Mouse (Mus musculus) forebrain, embryonic 15.5 days (tissue): ENCODE results near the gene Vdr. TPM values are rescaled to one million over a fixed set of nuclear protein-coding genes. Genes with fewer than 3 reads are reported as not detected.

ENCODE experiments used
- ATAC-seq: fragments of 200-750 bp; cut with Nextera tagmentation; replicated peaks from 2 replicates; pipeline ENCODE4 v1.8.0; 2017; ENCODE audit warnings: mild to moderate bottlenecking, moderate TSS enrichment, moderate library complexity
- H3K27ac ChIP-seq: fragments of 300-500 bp; sonication (generic); replicated peaks from 2 replicates; pipeline ENCODE4 v1.5.1; 2015; ENCODE audit warnings: mild to moderate bottlenecking, inconsistent platforms
- H3K27me3 ChIP-seq: fragments of 300-500 bp; sonication (generic); 2 replicates; pipeline ENCODE4 v1.6.1; 2015; ENCODE audit warnings: inconsistent platforms
- H3K36me3 ChIP-seq: fragments of 300-500 bp; sonication (generic); 2 replicates; pipeline ENCODE4 v1.6.1; 2015; ENCODE audit warnings: mild to moderate bottlenecking, inconsistent platforms
- H3K4me1 ChIP-seq: fragments of 300-500 bp; sonication (generic); 2 replicates; pipeline ENCODE4 v1.6.1; 2015; ENCODE audit warnings: inconsistent platforms
- H3K4me2 ChIP-seq: fragments of 300-500 bp; sonication (generic); replicated peaks from 2 replicates; pipeline ENCODE4 v1.6.1; 2015; ENCODE audit warnings: mild to moderate bottlenecking, inconsistent platforms
- H3K4me3 ChIP-seq: fragments of 300-500 bp; sonication (generic); 2 replicates; pipeline ENCODE4 v1.5.1; 2015; ENCODE audit warnings: mild to moderate bottlenecking, inconsistent platforms
- H3K9ac ChIP-seq: fragments of 300-500 bp; sonication (generic); replicated peaks from 2 replicates; pipeline ENCODE4 v1.6.1; 2015; ENCODE audit warnings: mild to moderate bottlenecking, inconsistent platforms
- H3K9me3 ChIP-seq: fragments of 300-500 bp; sonication (generic); 2 replicates; pipeline ENCODE4 v1.6.1; 2016; ENCODE audit warnings: inconsistent platforms
- WGBS: fragments of 180-500 bp; shearing (Covaris S2); methylation state at CpG from one replicate; pipeline ENCODE4 v1.1.7; 2015; ENCODE audit warnings: mixed read lengths; 5-methylcytosine and 5-hydroxymethylcytosine counted together
- polyA plus RNA-seq: library from polyadenylated mRNA; unstranded; fragments of >200 nt; fragmentation: Nextera tagmentation; extraction: Ambion mirVana; gene quantifications from 2 replicates; pipeline ENCODE4 v1.2.1, GENCODE M21; 2015

Vdr gene
- polyA plus RNA-seq, 1 experiment from 2014 or later: 0.09 TPM

GRCm38 (mm10) chr15:97824042-97824441, 86.4 kb downstream of the Vdr start:
- H3K9ac ChIP-seq: no peak overlapping the region
- 76% methylated on average over 6 of the region's 6 CpGs for WGBS

GRCm38 (mm10) chr15:97823479-97823878, 87.0 kb downstream of the Vdr start:
- no peak for ATAC-seq
- Histone ChIP-seq H3K4me2 (no peak overlapping the region), H3K27ac (0 out of 2 replicates have a peak overlapping the region, but pooled peaks have one; percentile 3), H3K4me1 (peaks cover 47% of the 10 kb centered on the region), H3K9me3 (no peaks in the 10 kb centered on the region), H3K27me3 (no peaks in the 10 kb centered on the region), H3K36me3 (no peaks in the 10 kb centered on the region), H3K4me3 (no peak overlapping the region), H3K9ac (no peak overlapping the region)
- WGBS: 52% methylated on average over 12 of the region's 12 CpGs

More at GRCm38 (mm10) chr15:97824042-97824441, 86.4 kb downstream of the Vdr start:
- H3K27me3 ChIP-seq: no peaks in the 10 kb centered on the region
- no peak overlapping the region for H3K4me2 ChIP-seq
- peaks cover 52% of the 10 kb centered on the region for H3K4me1 ChIP-seq
- no peak overlapping the region for H3K27ac ChIP-seq
- no peaks in the 10 kb centered on the region for H3K9me3 ChIP-seq
- H3K36me3 ChIP-seq: no peaks in the 10 kb centered on the region
- no peak overlapping the region for H3K4me3 ChIP-seq
- ATAC-seq: no peak

GRCm38 (mm10) chr15:97822545-97823228, 87.7 kb downstream of the Vdr start:
- Histone ChIP-seq H3K36me3 (no peaks in the 10 kb centered on the region), H3K27me3 (no peaks in the 10 kb centered on the region), H3K9me3 (no peaks in the 10 kb centered on the region), H3K27ac (no peak overlapping the region; the same call in 1 of the 2 replicates), H3K4me1 (peaks cover 41% of the 10 kb centered on the region), H3K4me3 (no peak overlapping the region), H3K9ac (0 out of 2 replicates have a peak overlapping the region, but pooled peaks have one; percentile 14), H3K4me2 (no peak overlapping the region)
- 51% methylated on average over 12 of the region's 12 CpGs for WGBS
- ATAC-seq: no peak

- H3K27ac ChIP-seq: no peak overlapping the region
These were observed 88.5 kb downstream of the Vdr start for GRCm38 (mm10) chr15:97821983-97822363.

GRCm38 (mm10) chr15:97821321-97821982, 89.0 kb downstream of the Vdr start:
- WGBS: 68% methylated on average over 10 of the region's 10 CpGs
- H3K4me1 ChIP-seq: peaks cover 38% of the 10 kb centered on the region
- H3K9ac ChIP-seq: no peak overlapping the region
- no peaks in the 10 kb centered on the region for H3K9me3 ChIP-seq
- H3K4me3 ChIP-seq: no peak overlapping the region
- no peaks in the 10 kb centered on the region for H3K27me3 ChIP-seq
- no peaks in the 10 kb centered on the region for H3K36me3 ChIP-seq
- ATAC-seq: no peak
- no peak overlapping the region for H3K4me2 ChIP-seq
- H3K27ac ChIP-seq: no peak overlapping the region

More at GRCm38 (mm10) chr15:97821983-97822363, 88.5 kb downstream of the Vdr start:
- peaks cover 38% of the 10 kb centered on the region for H3K4me1 ChIP-seq
- no peaks in the 10 kb centered on the region for H3K27me3 ChIP-seq
- H3K4me3 ChIP-seq: no peak overlapping the region
- no peak overlapping the region for H3K4me2 ChIP-seq
- WGBS: 82% methylated on average over 6 of the region's 6 CpGs
- ATAC-seq: no peak
- H3K9me3 ChIP-seq: no peaks in the 10 kb centered on the region
- no peaks in the 10 kb centered on the region for H3K36me3 ChIP-seq
- no peak overlapping the region for H3K9ac ChIP-seq

GRCm38 (mm10) chr15:97819937-97820336, 90.5 kb downstream of the Vdr start:
- 86% methylated on average over 9 of the region's 9 CpGs for WGBS
- no peaks in the 10 kb centered on the region for H3K36me3 ChIP-seq
- no peak overlapping the region for H3K9ac ChIP-seq
- no peak overlapping the region for H3K4me3 ChIP-seq
- no peak for ATAC-seq
- no peaks in the 10 kb centered on the region for H3K9me3 ChIP-seq
- H3K4me2 ChIP-seq: no peak overlapping the region
- H3K27ac ChIP-seq: no peak overlapping the region
- no peaks in the 10 kb centered on the region for H3K27me3 ChIP-seq
- peaks cover 24% of the 10 kb centered on the region for H3K4me1 ChIP-seq

GRCm38 (mm10) chr15:97816199-97816994, 94.0 kb downstream of the Vdr start:
- 94% methylated on average over 17 of the region's 17 CpGs for WGBS
- H3K36me3 ChIP-seq: no peaks in the 10 kb centered on the region
- H3K4me1 ChIP-seq: peaks cover 29% of the 10 kb centered on the region

GRCm38 (mm10) chr15:97815254-97815653, 95.2 kb downstream of the Vdr start:
- Histone ChIP-seq H3K9me3 (no peaks in the 10 kb centered on the region), H3K36me3 (peaks cover 5% of the 10 kb centered on the region; the same call in 1 of the 2 replicates), H3K4me2 (no peak overlapping the region), H3K27ac (no peak overlapping the region), H3K9ac (no peak overlapping the region), H3K4me1 (peaks cover 29% of the 10 kb centered on the region), H3K27me3 (no peaks in the 10 kb centered on the region), H3K4me3 (no peak overlapping the region)
- WGBS: 95% methylated on average over 4 of the region's 4 CpGs
- no peak for ATAC-seq

More at GRCm38 (mm10) chr15:97816199-97816994, 94.0 kb downstream of the Vdr start:
- Histone ChIP-seq H3K27me3 (no peaks in the 10 kb centered on the region), H3K4me3 (no peak overlapping the region), H3K9me3 (no peaks in the 10 kb centered on the region), H3K4me2 (no peak overlapping the region), H3K9ac (no peak overlapping the region), H3K27ac (no peak overlapping the region)
- ATAC-seq: no peak

- Histone ChIP-seq H3K27ac (no peak overlapping the region), H3K9me3 (no peaks in the 10 kb centered on the region), H3K4me2 (no peak overlapping the region), H3K9ac (no peak overlapping the region), H3K4me1 (peaks cover 29% of the 10 kb centered on the region), H3K36me3 (peaks cover 7% of the 10 kb centered on the region; the same call in 1 of the 2 replicates), H3K27me3 (no peaks in the 10 kb centered on the region), H3K4me3 (no peak overlapping the region)
- no peak for ATAC-seq
- 67% methylated on average over 5 of the region's 5 CpGs for WGBS
These were observed 95.7 kb downstream of the Vdr start for GRCm38 (mm10) chr15:97814703-97815102.

- Histone ChIP-seq H3K9me3 (no peaks in the 10 kb centered on the region), H3K4me2 (no peak overlapping the region), H3K27me3 (no peaks in the 10 kb centered on the region), H3K36me3 (peaks cover 7% of the 10 kb centered on the region; the same call in 1 of the 2 replicates), H3K27ac (peak overlapping the region; percentile 74), H3K4me1 (peaks cover 29% of the 10 kb centered on the region), H3K9ac (no peak overlapping the region), H3K4me3 (no peak overlapping the region)
- WGBS: 51% methylated on average over 21 of the region's 21 CpGs
- ATAC-seq: peak; percentile 47
These were observed 96.8 kb downstream of the Vdr start for GRCm38 (mm10) chr15:97813452-97814204.

GRCm38 (mm10) chr15:97812875-97813274, 97.6 kb downstream of the Vdr start:
- peak overlapping the region; percentile 74 for H3K27ac ChIP-seq
- no peak overlapping the region for H3K9ac ChIP-seq
- no peak for ATAC-seq
- H3K27me3 ChIP-seq: no peaks in the 10 kb centered on the region
- 48% methylated on average over 7 of the region's 7 CpGs for WGBS
- no peak overlapping the region for H3K4me2 ChIP-seq
- H3K4me1 ChIP-seq: peaks cover 29% of the 10 kb centered on the region
- H3K36me3 ChIP-seq: peaks cover 13% of the 10 kb centered on the region
- H3K9me3 ChIP-seq: no peaks in the 10 kb centered on the region
- H3K4me3 ChIP-seq: no peak overlapping the region
